Mouse (Mus musculus) forebrain, embryonic 13.5 days (tissue): ENCODE data around the gene Gemin6. TPM values are rescaled to one million over a fixed set of nuclear protein-coding genes. Genes with fewer than 3 reads are reported as not detected.
"Not testable (repeated sequence)": the region's sequence is repeated elsewhere in the genome, so short reads cannot be mapped to it uniquely, and the experiment has no call there.

Source experiments
- ATAC-seq: fragments of 200-750 bp; cut with Nextera tagmentation; 2 replicates; pipeline ENCODE4 v1.8.0; 2017
- H3K27ac ChIP-seq: fragments of 300-500 bp; sonication (generic); 2 replicates; pipeline ENCODE4 v1.5.1; 2015; ENCODE audit warnings: inconsistent platforms, mild to moderate bottlenecking, moderate library complexity
- H3K27me3 ChIP-seq: fragments of 300-500 bp; sonication (generic); 2 replicates; pipeline ENCODE4 v1.6.1; 2015; ENCODE audit warnings: mild to moderate bottlenecking, inconsistent platforms
- H3K36me3 ChIP-seq: fragments of 300-500 bp; sonication (generic); 2 replicates; pipeline ENCODE4 v1.6.1; 2015; ENCODE audit warnings: mild to moderate bottlenecking, inconsistent platforms; ENCODE audit not compliant: poor library complexity, severe bottlenecking
- H3K4me1 ChIP-seq: fragments of 300-500 bp; sonication (generic); 2 replicates; pipeline ENCODE4 v1.6.1; 2015; ENCODE audit warnings: inconsistent platforms
- H3K4me2 ChIP-seq: fragments of 300-500 bp; sonication (generic); 2 replicates; pipeline ENCODE4 v1.6.1; 2015; ENCODE audit warnings: inconsistent platforms, mild to moderate bottlenecking, moderate library complexity
- H3K4me3 ChIP-seq: fragments of 300-500 bp; sonication (generic); 2 replicates; pipeline ENCODE4 v1.5.1; 2015; ENCODE audit warnings: mild to moderate bottlenecking, inconsistent platforms
- H3K9ac ChIP-seq: fragments of 300-500 bp; sonication (generic); 2 replicates; pipeline ENCODE4 v1.6.1; 2015; ENCODE audit warnings: mild to moderate bottlenecking, inconsistent platforms
- H3K9me3 ChIP-seq: fragments of 300-500 bp; sonication (generic); replicated peaks from 2 replicates; pipeline ENCODE4 v1.6.1; 2016; ENCODE audit warnings: inconsistent platforms
- WGBS: fragments of 180-500 bp; shearing (Covaris S2); methylation state at CpG from one replicate; pipeline ENCODE4 v1.1.7; 2015; 5-methylcytosine and 5-hydroxymethylcytosine counted together
- polyA plus RNA-seq: library from polyadenylated mRNA; unstranded; fragments of >200 nt; fragmentation: Nextera tagmentation; extraction: Ambion mirVana; gene quantifications from 2 replicates; pipeline ENCODE4 v1.2.1, GENCODE M21; 2015

Gene Gemin6
- polyA plus RNA-seq, 1 experiment from 2014 or later = 33.6 TPM

DNA sequence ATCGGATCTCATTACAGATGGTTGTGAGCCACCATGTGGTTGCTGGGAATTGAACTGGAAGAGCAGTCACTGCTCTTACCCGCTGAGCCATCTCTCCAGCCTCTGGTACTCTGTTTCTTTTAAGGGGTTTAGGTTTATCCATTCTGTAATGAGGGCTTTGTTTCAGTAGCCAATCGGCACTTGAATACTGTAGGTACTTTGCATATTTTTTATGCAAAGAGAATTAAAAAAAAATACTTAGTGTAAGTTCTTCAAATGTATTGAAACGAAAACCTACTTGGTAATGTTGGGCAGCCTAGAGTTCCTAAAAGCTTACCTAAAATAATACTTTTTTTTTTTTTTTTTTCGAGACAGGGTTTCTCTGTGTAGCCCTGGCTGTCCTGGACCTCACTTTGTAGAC, 13.2 kb downstream of the Gemin6 start:
- H3K27ac ChIP-seq = no peak overlapping the region
- H3K9ac ChIP-seq = no peak overlapping the region
- H3K36me3 ChIP-seq = peaks cover 52% of the 10 kb centered on the region
- ATAC-seq = no peak
- no peak overlapping the region for H3K4me2 ChIP-seq
- H3K4me1 ChIP-seq = no peaks in the 10 kb centered on the region
- no peak overlapping the region for H3K4me3 ChIP-seq
- WGBS = 90% methylated on average over 5 of the region's 5 CpGs
- no peaks in the 10 kb centered on the region for H3K9me3 ChIP-seq
- no peaks in the 10 kb centered on the region for H3K27me3 ChIP-seq

GRCm38 (mm10) chr17:80241594-80241993, 17.4 kb downstream of the Gemin6 start:
- H3K4me3 ChIP-seq = no peak overlapping the region
- no peaks in the 10 kb centered on the region for H3K27me3 ChIP-seq
- H3K27ac ChIP-seq = no peak overlapping the region
- WGBS = 90% methylated on average over 9 of the region's 9 CpGs
- no peak for ATAC-seq
- H3K9me3 ChIP-seq = no peaks in the 10 kb centered on the region
- no peaks in the 10 kb centered on the region for H3K4me1 ChIP-seq
- H3K9ac ChIP-seq = no peak overlapping the region
- peaks cover 90% of the 10 kb centered on the region for H3K36me3 ChIP-seq
- no peak overlapping the region for H3K4me2 ChIP-seq

DNA sequence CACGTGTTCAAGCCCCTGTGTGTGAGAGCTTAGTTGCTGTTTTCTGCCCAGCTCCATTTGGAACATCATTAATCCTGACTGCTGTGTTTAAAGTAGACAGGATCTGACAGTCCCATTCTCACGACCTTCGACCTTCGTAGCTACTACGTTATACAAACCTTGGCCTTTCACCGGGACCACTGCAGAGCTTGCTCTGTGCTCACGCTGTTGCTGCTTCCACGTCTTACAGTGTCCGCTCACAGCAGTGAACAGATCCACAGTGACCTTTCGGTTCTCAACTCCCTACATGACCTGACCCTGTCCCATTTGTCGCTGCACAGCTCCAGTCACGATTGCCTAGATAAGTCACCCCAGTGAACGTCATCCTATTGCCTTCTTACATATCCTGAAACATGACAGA, 18.9 kb downstream of the Gemin6 start:
- no peaks in the 10 kb centered on the region for H3K9me3 ChIP-seq
- no peak for ATAC-seq
- no peak overlapping the region for H3K4me3 ChIP-seq
- peaks cover 96% of the 10 kb centered on the region for H3K36me3 ChIP-seq
- H3K4me2 ChIP-seq = no peak overlapping the region
- H3K27me3 ChIP-seq = no peaks in the 10 kb centered on the region
- H3K27ac ChIP-seq = no peak overlapping the region
- H3K9ac ChIP-seq = no peak overlapping the region
- WGBS = 88% methylated on average over 13 of the region's 13 CpGs
- H3K4me1 ChIP-seq = no peaks in the 10 kb centered on the region

GRCm38 (mm10) chr17:80252757-80253525, 28.7 kb downstream of the Gemin6 start:
- no peak for ATAC-seq
- no peak overlapping the region for H3K4me2 ChIP-seq
- no peaks in the 10 kb centered on the region for H3K27me3 ChIP-seq
- WGBS = 85% methylated on average over 13 of the region's 13 CpGs
- no peaks in the 10 kb centered on the region for H3K4me1 ChIP-seq
- H3K9me3 ChIP-seq = no peaks in the 10 kb centered on the region
- H3K27ac ChIP-seq = no peak overlapping the region
- no peak overlapping the region for H3K4me3 ChIP-seq
- H3K36me3 ChIP-seq = peaks cover 97% of the 10 kb centered on the region
- H3K9ac ChIP-seq = no peak overlapping the region

GRCm38 (mm10) chr17:80254421-80254820, 30.2 kb downstream of the Gemin6 start:
- Histone ChIP-seq H3K9ac (no peak overlapping the region), H3K4me2 (no peak overlapping the region), H3K27me3 (no peaks in the 10 kb centered on the region), H3K4me1 (no peaks in the 10 kb centered on the region), H3K36me3 (peaks cover 97% of the 10 kb centered on the region), H3K27ac (no peak overlapping the region), H3K9me3 (no peaks in the 10 kb centered on the region), H3K4me3 (no peak overlapping the region)
- 95% methylated on average over 5 of the region's 5 CpGs for WGBS
- ATAC-seq = no peak

DNA sequence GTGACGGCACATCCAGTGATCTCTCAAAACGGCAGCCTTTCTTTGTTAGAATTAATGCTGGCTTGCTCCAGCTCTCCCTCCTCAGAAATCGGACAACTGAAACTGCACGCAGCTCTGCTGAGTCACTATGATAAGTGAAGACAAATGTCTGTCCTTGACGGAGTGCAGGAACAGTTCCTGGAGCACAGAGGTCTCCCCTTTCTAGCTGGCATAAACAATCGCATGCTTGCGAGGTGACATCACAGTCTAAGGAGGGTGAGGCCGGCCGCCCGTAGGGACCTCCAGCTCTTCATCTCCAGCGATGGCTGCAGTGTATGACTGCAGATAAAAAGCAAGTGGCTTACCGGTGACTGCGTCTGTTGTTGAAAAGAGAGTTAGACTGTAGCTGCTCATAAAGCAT, 31.0 kb downstream of the Gemin6 start:
- no peak overlapping the region for H3K9ac ChIP-seq
- no peak overlapping the region for H3K27ac ChIP-seq
- no peak overlapping the region for H3K4me2 ChIP-seq
- no peaks in the 10 kb centered on the region for H3K4me1 ChIP-seq
- 54% methylated on average over 13 of the region's 13 CpGs for WGBS
- ATAC-seq = peak; percentile 38; the same call in 1 of the 2 replicates
- H3K36me3 ChIP-seq = peaks cover 97% of the 10 kb centered on the region
- H3K4me3 ChIP-seq = no peak overlapping the region
- H3K27me3 ChIP-seq = no peaks in the 10 kb centered on the region
- H3K9me3 ChIP-seq = no peaks in the 10 kb centered on the region

- Histone ChIP-seq H3K4me2 (no peak overlapping the region), H3K4me1 (no peaks in the 10 kb centered on the region), H3K27me3 (no peaks in the 10 kb centered on the region), H3K27ac (no peak overlapping the region), H3K9ac (no peak overlapping the region), H3K4me3 (no peak overlapping the region), H3K36me3 (peaks cover 92% of the 10 kb centered on the region), H3K9me3 (no peaks in the 10 kb centered on the region)
- 95% methylated on average over 4 of the region's 4 CpGs for WGBS
- ATAC-seq = no peak
Measured at GRCm38 (mm10) chr17:80267065-80267464, 42.8 kb downstream of the Gemin6 start.

- H3K4me1 ChIP-seq = no peaks in the 10 kb centered on the region
- no peak overlapping the region for H3K4me2 ChIP-seq
- H3K27me3 ChIP-seq = no peaks in the 10 kb centered on the region
- WGBS = 93% methylated on average over 3 of the region's 3 CpGs
- H3K9ac ChIP-seq = no peak overlapping the region
- H3K27ac ChIP-seq = no peak overlapping the region
- no peak for ATAC-seq
- no peak overlapping the region for H3K4me3 ChIP-seq
- peaks cover 92% of the 10 kb centered on the region for H3K36me3 ChIP-seq
- H3K9me3 ChIP-seq = no peaks in the 10 kb centered on the region
Measured at GRCm38 (mm10) chr17:80268151-80268550, 43.9 kb downstream of the Gemin6 start.

- ATAC-seq, H3K4me3 ChIP-seq: not testable (repeated sequence)
Measured at GRCm38 (mm10) chr17:80270622-80271021, 46.4 kb downstream of the Gemin6 start.

More at GRCm38 (mm10) chr17:80270622-80271021, 46.4 kb downstream of the Gemin6 start:
- H3K27me3 ChIP-seq, H3K27ac ChIP-seq, H3K9ac ChIP-seq, H3K4me2 ChIP-seq, H3K9me3 ChIP-seq, H3K4me1 ChIP-seq: not testable (repeated sequence)
- peaks cover 92% of the 10 kb centered on the region for H3K36me3 ChIP-seq
- 94% methylated on average over 7 of the region's 7 CpGs for WGBS

Other genes with a start within 250 kb of the Gemin6 start
- gene Hnrnpll, start 162.1 kb upstream of the Gemin6 start, polyA plus RNA-seq = 82.6 and 85.4 TPM in 2 replicates
- 3.4 and 4.6 TPM in 2 replicates for gene Galm, start 97.0 kb upstream of the Gemin6 start, polyA plus RNA-seq
- 747 and 755 TPM in 2 replicates for gene Srsf7, start 17.1 kb upstream of the Gemin6 start, polyA plus RNA-seq
- gene Ttc39d, start 17.0 kb upstream of the Gemin6 start, polyA plus RNA-seq = 0.11 and 0.13 TPM in 2 replicates
- 49.0 and 51.0 TPM in 2 replicates for gene Morn2, start 65.8 kb downstream of the Gemin6 start, polyA plus RNA-seq
- gene Dhx57, start 66.0 kb downstream of the Gemin6 start, polyA plus RNA-seq = 28.6 and 32.0 TPM in 2 replicates
- gene Arhgef33, start 83.0 kb downstream of the Gemin6 start, polyA plus RNA-seq = 0.65 and 0.96 TPM in 2 replicates
- gene Gm10190, start 149.1 kb downstream of the Gemin6 start, polyA plus RNA-seq = 2.0 and 2.1 TPM in 2 replicates